Mouse (Mus musculus) embryonic facial prominence, embryonic 15.5 days (tissue): ENCODE results near the gene 4930562C15Rik. TPM values are rescaled to one million over a fixed set of nuclear protein-coding genes. Genes with fewer than 3 reads are reported as not detected.

Experiments
- ATAC-seq: fragments of 200-750 bp; cut with Nextera tagmentation; 2 replicates; pipeline ENCODE4 v1.8.0; 2017; ENCODE audit warnings: low read depth, moderate TSS enrichment; ENCODE audit not compliant: insufficient number of reproducible peaks, low FRiP score, low TSS enrichment
- H3K27ac ChIP-seq: fragments of 300-500 bp; sonication (generic); replicated peaks from 2 replicates; pipeline ENCODE4 v1.5.1; 2015; ENCODE audit warnings: mild to moderate bottlenecking, inconsistent platforms
- H3K27me3 ChIP-seq: fragments of 300-500 bp; sonication (generic); 2 replicates; pipeline ENCODE4 v1.6.1; 2015; ENCODE audit warnings: inconsistent platforms
- H3K36me3 ChIP-seq: fragments of 300-500 bp; sonication (generic); 2 replicates; pipeline ENCODE4 v1.6.1; 2015; ENCODE audit warnings: mild to moderate bottlenecking, inconsistent platforms
- H3K4me1 ChIP-seq: fragments of 300-500 bp; sonication (generic); 2 replicates; pipeline ENCODE4 v1.6.1; 2015; ENCODE audit warnings: inconsistent platforms
- H3K4me2 ChIP-seq: fragments of 300-500 bp; sonication (generic); replicated peaks from 2 replicates; pipeline ENCODE4 v1.6.1; 2015; ENCODE audit warnings: mild to moderate bottlenecking, inconsistent platforms
- H3K4me3 ChIP-seq: fragments of 300-500 bp; sonication (generic); replicated peaks from 2 replicates; pipeline ENCODE4 v1.5.1; 2015; ENCODE audit warnings: mild to moderate bottlenecking, inconsistent platforms
- H3K9ac ChIP-seq: fragments of 300-500 bp; sonication (generic); 2 replicates; pipeline ENCODE4 v1.6.1; 2015; ENCODE audit warnings: inconsistent platforms
- H3K9me3 ChIP-seq: fragments of 300-500 bp; sonication (generic); replicated peaks from 2 replicates; pipeline ENCODE4 v1.6.1; 2016; ENCODE audit warnings: inconsistent platforms
- WGBS: fragments of 180-500 bp; shearing (Covaris S2); methylation state at CpG from one replicate; pipeline ENCODE4 v1.1.7; 2015; 5-methylcytosine and 5-hydroxymethylcytosine counted together
- polyA plus RNA-seq: library from polyadenylated mRNA; unstranded; fragments of >200 nt; fragmentation: Nextera tagmentation; extraction: Ambion mirVana; gene quantifications from 2 replicates; pipeline ENCODE4 v1.2.1, GENCODE M21; 2015

The 4930562C15Rik gene
- polyA plus RNA-seq, 1 experiment from 2014 or later = 0.63 TPM

GRCm38 (mm10) chr16:4907386-4907785 is 72.2 kb downstream of the 4930562C15Rik start:
- Histone ChIP-seq H3K36me3 (peaks cover 43% of the 10 kb centered on the region), H3K27me3 (no peaks in the 10 kb centered on the region), H3K9me3 (no peaks in the 10 kb centered on the region), H3K9ac (no peak overlapping the region), H3K4me1 (peaks cover 8% of the 10 kb centered on the region), H3K27ac (no peak overlapping the region), H3K4me3 (no peak overlapping the region), H3K4me2 (no peak overlapping the region)
- 50% methylated on average over 2 of the region's 2 CpGs for WGBS
- ATAC-seq = no peak

DNA sequence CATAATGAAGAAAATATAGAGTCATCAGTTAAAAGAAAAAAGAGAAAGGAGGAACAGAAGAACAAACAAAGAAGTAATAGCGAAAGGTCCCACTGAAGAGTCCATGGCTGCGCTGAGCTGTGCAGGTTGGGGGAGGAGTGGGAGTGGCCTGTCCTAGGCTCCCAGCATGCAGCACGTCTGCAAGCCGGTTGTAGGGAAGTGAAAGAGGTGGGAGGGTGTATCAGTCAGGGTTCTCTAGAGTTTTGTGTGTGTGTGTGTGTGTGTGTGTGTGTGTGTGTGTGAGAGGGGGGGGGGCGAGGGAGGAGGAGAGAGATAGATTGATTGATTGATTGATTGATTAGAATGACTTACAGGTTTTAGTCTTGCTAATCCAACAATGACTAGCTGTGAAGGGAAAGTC is 72.8 kb downstream of the 4930562C15Rik start:
- H3K4me3 ChIP-seq = no peak overlapping the region
- no peak overlapping the region for H3K27ac ChIP-seq
- H3K4me1 ChIP-seq = peaks cover 11% of the 10 kb centered on the region
- H3K9ac ChIP-seq = no peak overlapping the region
- H3K36me3 ChIP-seq = peaks cover 49% of the 10 kb centered on the region
- H3K4me2 ChIP-seq = no peak overlapping the region
- H3K9me3 ChIP-seq = no peaks in the 10 kb centered on the region
- WGBS = 56% methylated on average over 5 of the region's 5 CpGs
- no peak for ATAC-seq
- no peaks in the 10 kb centered on the region for H3K27me3 ChIP-seq

GRCm38 (mm10) chr16:4909745-4910144 is 74.5 kb downstream of the 4930562C15Rik start:
- no peak overlapping the region for H3K4me3 ChIP-seq
- no peak overlapping the region for H3K27ac ChIP-seq
- peaks cover 59% of the 10 kb centered on the region for H3K36me3 ChIP-seq
- peaks cover 19% of the 10 kb centered on the region for H3K4me1 ChIP-seq
- ATAC-seq = no peak
- H3K27me3 ChIP-seq = no peaks in the 10 kb centered on the region
- no peak overlapping the region for H3K4me2 ChIP-seq
- H3K9me3 ChIP-seq = no peaks in the 10 kb centered on the region
- H3K9ac ChIP-seq = no peak overlapping the region
- WGBS = 99% methylated on average over 2 of the region's 2 CpGs

- 94% methylated on average over 8 of the region's 8 CpGs for WGBS
- no peak overlapping the region for H3K4me2 ChIP-seq
- H3K9ac ChIP-seq = no peak overlapping the region
- peaks cover 16% of the 10 kb centered on the region for H3K4me1 ChIP-seq
- no peak overlapping the region for H3K27ac ChIP-seq
- peaks cover 66% of the 10 kb centered on the region for H3K36me3 ChIP-seq
- no peaks in the 10 kb centered on the region for H3K9me3 ChIP-seq
- H3K27me3 ChIP-seq = no peaks in the 10 kb centered on the region
- ATAC-seq = no peak
- no peak overlapping the region for H3K4me3 ChIP-seq
Measured at GRCm38 (mm10) chr16:4910758-4911157, 75.5 kb downstream of the 4930562C15Rik start.

- Histone ChIP-seq H3K4me2 (no peak overlapping the region), H3K36me3 (peaks cover 80% of the 10 kb centered on the region), H3K4me1 (peaks cover 16% of the 10 kb centered on the region), H3K9me3 (no peaks in the 10 kb centered on the region), H3K9ac (no peak overlapping the region), H3K4me3 (no peak overlapping the region), H3K27me3 (no peaks in the 10 kb centered on the region), H3K27ac (peak overlapping the region; percentile 71; the same call in 1 of the 2 replicates)
- ATAC-seq = no peak
- WGBS = 66% methylated on average over 10 of the region's 10 CpGs
Measured at GRCm38 (mm10) chr16:4912074-4912648, 76.9 kb downstream of the 4930562C15Rik start.

DNA sequence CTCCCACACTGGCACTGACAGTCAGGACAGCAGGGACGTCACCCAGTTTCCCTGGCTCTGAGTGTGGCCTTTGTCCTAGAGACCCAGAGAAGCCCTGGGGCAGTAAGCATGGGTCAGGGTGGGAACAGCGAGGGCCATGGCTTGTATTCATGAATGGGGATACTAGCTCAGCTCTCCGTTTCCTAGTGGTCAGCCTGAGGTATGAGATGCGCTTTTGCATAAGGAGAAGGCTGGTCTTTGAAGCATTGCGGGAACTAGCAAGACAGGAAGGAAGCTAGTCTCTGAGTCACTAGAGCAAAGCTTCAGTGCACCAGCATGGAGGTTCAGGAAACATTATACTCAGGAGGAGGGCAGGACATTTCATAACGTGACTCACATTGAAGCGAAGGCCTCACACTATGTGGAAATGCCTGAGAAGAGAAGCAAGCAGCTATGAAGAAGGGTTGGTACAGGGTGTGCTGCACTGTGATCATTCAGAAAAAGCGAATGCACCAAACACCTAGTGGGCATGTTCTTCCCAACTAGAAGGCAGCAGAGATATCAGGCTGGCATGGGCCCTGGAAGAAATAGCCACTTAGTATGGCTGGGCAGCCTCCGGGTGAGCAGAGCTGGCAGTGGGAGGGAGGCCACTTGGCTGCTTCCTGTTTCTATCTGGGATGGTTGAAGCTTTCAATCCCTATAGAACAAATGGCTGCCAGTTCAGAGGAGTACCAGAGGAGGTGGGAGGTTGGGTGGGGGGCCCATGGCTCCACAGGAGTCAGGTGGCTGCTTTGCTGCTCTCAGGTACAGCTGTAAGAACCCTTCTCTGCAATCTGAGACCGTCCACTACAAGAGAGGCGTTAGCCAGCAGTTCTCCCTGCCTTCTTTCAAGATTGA is 77.9 kb downstream of the 4930562C15Rik start:
- Histone ChIP-seq H3K4me2 (no peak overlapping the region), H3K9me3 (no peaks in the 10 kb centered on the region), H3K4me3 (no peak overlapping the region), H3K27ac (peak overlapping the region; percentile 71), H3K36me3 (peaks cover 78% of the 10 kb centered on the region), H3K9ac (no peak overlapping the region), H3K4me1 (peaks cover 12% of the 10 kb centered on the region), H3K27me3 (no peaks in the 10 kb centered on the region)
- 54% methylated on average over 11 of the region's 11 CpGs for WGBS
- ATAC-seq = no peak; the same call in 1 of the 2 replicates

DNA sequence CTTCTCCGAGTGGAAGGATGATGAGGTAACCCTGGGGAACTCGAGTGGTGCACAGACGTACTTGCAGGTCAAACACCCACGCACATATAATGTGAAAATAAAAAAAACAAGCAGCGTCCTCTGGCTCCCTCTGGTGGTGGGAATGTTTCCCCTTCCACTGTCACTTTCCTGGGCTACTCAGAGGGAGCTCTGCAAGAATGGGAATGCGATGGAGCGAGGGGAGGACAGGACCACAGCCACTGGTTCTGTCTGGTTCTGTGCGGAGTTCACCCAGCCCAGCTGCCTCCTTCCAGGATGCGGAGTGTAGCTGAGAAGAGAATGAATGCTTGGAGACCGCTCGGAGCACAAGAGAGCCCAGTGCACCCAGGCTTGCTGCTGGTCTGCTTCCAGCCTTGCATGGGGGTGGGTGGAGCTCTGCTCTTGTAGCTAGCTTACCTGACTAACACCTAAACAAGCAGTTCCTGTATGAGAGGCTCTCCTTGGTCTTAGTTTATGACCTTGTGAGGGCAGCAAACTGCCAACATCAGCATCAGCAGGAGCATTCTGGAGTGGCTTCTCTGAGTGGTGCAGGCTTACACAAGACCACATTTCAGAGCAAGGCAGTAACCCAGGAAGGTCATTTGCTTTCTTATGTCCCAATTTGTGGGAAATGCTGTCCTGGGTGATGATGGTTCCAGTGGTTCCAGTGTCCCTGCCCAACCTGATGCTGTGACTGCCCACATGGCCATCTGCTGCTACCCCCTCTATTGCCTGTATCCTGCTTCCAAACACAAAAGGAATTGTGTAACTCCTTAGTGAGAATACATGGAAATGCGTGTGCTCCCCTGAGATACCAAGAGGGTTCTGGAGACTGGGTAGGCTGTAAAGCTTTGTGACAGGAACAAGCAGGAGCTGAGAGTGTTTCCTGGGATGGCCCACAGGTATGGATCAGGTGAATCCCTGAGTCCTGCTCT is 78.8 kb downstream of the 4930562C15Rik start:
- Histone ChIP-seq H3K9ac (no peak overlapping the region), H3K27me3 (no peaks in the 10 kb centered on the region), H3K4me3 (no peak overlapping the region), H3K4me2 (no peak overlapping the region), H3K4me1 (peaks cover 12% of the 10 kb centered on the region), H3K9me3 (no peaks in the 10 kb centered on the region), H3K27ac (peak overlapping the region; percentile 71), H3K36me3 (peaks cover 71% of the 10 kb centered on the region)
- WGBS = 31% methylated on average over 12 of the region's 12 CpGs
- peak; percentile 48 for ATAC-seq

- H3K9ac ChIP-seq = no peak overlapping the region
- no peak overlapping the region for H3K4me2 ChIP-seq
- ATAC-seq = no peak
- WGBS = 84% methylated on average over 3 of the region's 3 CpGs
- no peaks in the 10 kb centered on the region for H3K27me3 ChIP-seq
- H3K4me1 ChIP-seq = peaks cover 12% of the 10 kb centered on the region
- no peak overlapping the region for H3K27ac ChIP-seq
- no peak overlapping the region for H3K4me3 ChIP-seq
- H3K9me3 ChIP-seq = no peaks in the 10 kb centered on the region
- H3K36me3 ChIP-seq = peaks cover 65% of the 10 kb centered on the region
Measured at GRCm38 (mm10) chr16:4915931-4916330, 80.7 kb downstream of the 4930562C15Rik start.

DNA sequence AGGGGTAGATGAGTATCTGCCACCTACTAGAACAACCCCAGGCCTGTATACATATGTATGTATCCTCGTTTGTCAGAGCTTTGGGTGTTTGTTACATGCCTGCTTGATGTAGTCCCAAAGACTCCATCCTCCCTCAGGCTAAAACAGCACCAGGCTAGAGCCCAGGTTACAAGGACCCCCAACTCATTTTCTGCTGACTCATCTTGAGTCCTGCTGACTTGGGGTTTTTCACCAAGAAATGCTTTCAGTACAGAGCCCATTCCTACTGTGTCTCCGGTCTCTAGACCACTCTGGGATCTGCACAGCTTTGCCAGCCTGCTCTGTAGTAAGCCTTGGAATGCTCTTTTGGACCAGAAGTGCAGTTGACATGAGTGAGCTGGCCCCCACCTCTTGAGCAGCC is 81.4 kb downstream of the 4930562C15Rik start:
- no peaks in the 10 kb centered on the region for H3K27me3 ChIP-seq
- H3K4me2 ChIP-seq = no peak overlapping the region
- H3K4me3 ChIP-seq = no peak overlapping the region
- H3K27ac ChIP-seq = no peak overlapping the region
- H3K9ac ChIP-seq = no peak overlapping the region
- no peaks in the 10 kb centered on the region for H3K9me3 ChIP-seq
- H3K36me3 ChIP-seq = peaks cover 61% of the 10 kb centered on the region
- peaks cover 12% of the 10 kb centered on the region for H3K4me1 ChIP-seq
- no peak for ATAC-seq
- 85% methylated on average over 2 of the region's 2 CpGs for WGBS
